ENCODE assay signal across 15 mouse cellular contexts in the genomic region with DNA sequence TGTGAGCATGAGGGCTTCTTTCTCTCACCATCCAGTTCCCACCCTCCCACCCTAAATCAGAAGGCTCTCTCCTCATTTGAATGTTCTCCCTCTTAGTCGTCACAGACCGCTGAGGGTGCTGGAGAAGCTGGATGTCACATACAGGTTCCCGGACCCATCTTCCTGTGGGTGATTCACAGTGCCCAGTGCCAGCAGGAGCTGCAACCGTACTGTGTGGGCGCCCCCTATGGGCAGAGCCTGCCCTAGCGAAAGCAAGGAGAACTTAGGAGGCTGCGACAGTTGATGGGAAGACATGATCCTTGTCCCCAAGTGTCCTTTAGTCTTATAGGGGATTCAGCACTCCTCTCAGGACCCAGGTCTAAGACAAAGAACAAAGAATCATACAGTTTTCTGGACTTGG. TPM values are rescaled to one million over a fixed set of nuclear protein-coding genes. Genes with fewer than 3 reads are reported as not detected.
DNase-seq lines count a peak whose midpoint lies in the region; ATAC-seq and TF ChIP-seq lines count a peak whose summit lies in the region.
"Had no signal": no experiment of that assay in that cellular context is flagged by ENCODE, and none has a peak within 500 bp of the region (broad histone marks: within the 10 kb centered on the region; RNA-seq: fewer than 3 reads in every experiment).

No protein-coding gene starts in this region.

- no peak overlapping the region for H3K27ac ChIP-seq in heart, adult 2 months
- H3K27ac ChIP-seq in midbrain, embryonic 11.5 days (ENCODE audit: low read depth, low read length), result no peak overlapping the region
- no peak overlapping the region for H3K27ac ChIP-seq in midbrain, embryonic 10.5 days (replicated peaks)
- H3K27ac ChIP-seq: limb, embryonic 13.5 days; midbrain, embryonic 12.5 days had no signal

- no peak for DNase-seq in heart, adult 2 months
- no peak for DNase-seq in heart, postnatal 4 days
- peak; percentile 83 for DNase-seq in midbrain, embryonic 11.5 days (ENCODE audit: low spot score, missing footprints)
- no peak for DNase-seq in midbrain, embryonic 10.5 days (ENCODE audit: low spot score)
- peak; percentile 42 for DNase-seq in NIH3T3 (ENCODE audit: low read depth)
- peak; percentile 15 for DNase-seq in splenic B cell, adult 2 months (ENCODE audit: low read depth, low spot score)
- no peak for DNase-seq in urinary bladder, postnatal 25 days (ENCODE audit: low spot score)
- no peak for DNase-seq in c-Kit-positive CD71-positive TER-119-positive erythroid progenitor cells, embryonic 14.5 days (ENCODE audit: low spot score)
- DNase-seq: layer of hippocampus, adult 9-11 months had no signal

- H3K9ac ChIP-seq in heart, adult 2 months (ENCODE audit: low read depth, low read length), result no peak overlapping the region
- no peak overlapping the region for H3K9ac ChIP-seq in midbrain, embryonic 11.5 days (ENCODE audit: low read length)
- H3K9ac ChIP-seq: limb, embryonic 13.5 days; midbrain, embryonic 12.5 days had no signal

- H3K79me2 ChIP-seq in heart, adult 2 months (replicated peaks; ENCODE audit: control insufficient read depth, insufficient read depth, low read length), result no peaks in the 10 kb centered on the region

- H3K27me3 ChIP-seq in heart, adult 2 months (ENCODE audit: control insufficient read depth, insufficient read depth, low read length), result no peaks in the 10 kb centered on the region; the same call in 1 of the 2 replicates
- H3K27me3 ChIP-seq in midbrain, embryonic 11.5 days (ENCODE audit: control insufficient read depth, insufficient read depth, low read length), result no peaks in the 10 kb centered on the region
- H3K27me3 ChIP-seq in midbrain, embryonic 10.5 days (ENCODE audit: low read depth, poor library complexity, severe bottlenecking), result peaks cover 32% of the 10 kb centered on the region
- H3K27me3 ChIP-seq in splenic B cell, adult 2 months (ENCODE audit: control insufficient read depth, insufficient read depth, low read length, poor library complexity, severe bottlenecking), result no peaks in the 10 kb centered on the region
- H3K27me3 ChIP-seq: limb, embryonic 13.5 days had no signal

- H3K36me3 ChIP-seq in heart, adult 2 months (ENCODE audit: control insufficient read depth, insufficient read depth, low read length), result no peaks in the 10 kb centered on the region
- no peaks in the 10 kb centered on the region for H3K36me3 ChIP-seq in midbrain, embryonic 11.5 days (ENCODE audit: control insufficient read depth, insufficient read depth, low read length)
- no peaks in the 10 kb centered on the region for H3K36me3 ChIP-seq in midbrain, embryonic 10.5 days
- no peaks in the 10 kb centered on the region for H3K36me3 ChIP-seq in splenic B cell, adult 2 months (ENCODE audit: control insufficient read depth, insufficient read depth, low read length, poor library complexity, severe bottlenecking)
- H3K36me3 ChIP-seq: limb, embryonic 13.5 days; midbrain, embryonic 12.5 days had no signal

- WGBS in heart, adult 2 months, result 51% methylated on average over 7 of the region's 7 CpGs
- 40% methylated on average over 7 of the region's 7 CpGs for WGBS in midbrain, embryonic 11.5 days
- 47% methylated on average over 7 of the region's 7 CpGs for WGBS in midbrain, embryonic 10.5 days

- no peak overlapping the region for H3K4me2 ChIP-seq in midbrain, embryonic 11.5 days
- H3K4me2 ChIP-seq: limb, embryonic 13.5 days; midbrain, embryonic 12.5 days had no signal

- TF ChIP-seq POLR2A in heart, adult 2 months (IDR thresholded peaks at IDR 0.05; ENCODE audit: insufficient read depth, low read depth, low read length), result no peak

- no peaks in the 10 kb centered on the region for H3K9me3 ChIP-seq in midbrain, embryonic 11.5 days (ENCODE audit: control insufficient read depth, low read length)
- H3K9me3 ChIP-seq in midbrain, embryonic 10.5 days (replicated peaks), result no peaks in the 10 kb centered on the region
- H3K9me3 ChIP-seq: limb, embryonic 13.5 days; midbrain, embryonic 12.5 days had no signal

- H3K4me1 ChIP-seq in heart, adult 2 months (ENCODE audit: control insufficient read depth, insufficient read depth, low read length), result no peaks in the 10 kb centered on the region
- H3K4me1 ChIP-seq in midbrain, embryonic 11.5 days (ENCODE audit: control insufficient read depth, insufficient read depth, low read length), result no peaks in the 10 kb centered on the region
- H3K4me1 ChIP-seq in midbrain, embryonic 10.5 days, result 0 out of 2 replicates have a peak, but pooled peaks cover under 1% of the 10 kb centered on the region
- H3K4me1 ChIP-seq: limb, embryonic 13.5 days; midbrain, embryonic 12.5 days had no signal

- ATAC-seq in midbrain, embryonic 11.5 days (ENCODE audit: low FRiP score), result no peak
- ATAC-seq: intestine, embryonic 16.5 days had no signal

- TF ChIP-seq EP300 in heart, adult 2 months (IDR thresholded peaks at IDR 0.05; ENCODE audit: insufficient read depth, low read depth, low read length), result no peak

- H3K4me3 ChIP-seq in heart, adult 2 months, result no peak overlapping the region
- H3K4me3 ChIP-seq in midbrain, embryonic 11.5 days (ENCODE audit: low read depth, low read length), result no peak overlapping the region
- H3K4me3 ChIP-seq in midbrain, embryonic 10.5 days, result no peak overlapping the region
- H3K4me3 ChIP-seq: erythroblast, embryonic 14.5 days; limb, embryonic 13.5 days; midbrain, embryonic 12.5 days had no signal

- TF ChIP-seq CTCF in heart, adult 2 months (IDR thresholded peaks at IDR 0.05), result peak; percentile 41

- intact Hi-C loops in heart, adult 2 months (cut with DNase I), result no loop called here

RNA-seq across cellular contexts. Expression of gene Dlx4, which starts 14.6 kb away (rescaled TPM):
- total RNA-seq in heart, adult 2 months (2021), result not detected
- polyA plus RNA-seq in heart, adult 2 months (2012; rRNA removed), result 0.04 TPM in 1 of 2 replicates, not detected in the other
- not detected for total RNA-seq in heart, postnatal 4 days (2021)
- polyA plus RNA-seq in midbrain, embryonic 11.5 days (2014; fragmentation: Nextera tagmentation; extraction: Ambion mirVana), result not detected in 2 replicates
- 0.10 and 0.15 TPM in 2 replicates for polyA plus RNA-seq in midbrain, embryonic 10.5 days (2016; fragmentation: Nextera tagmentation; extraction: Ambion mirVana)
- total RNA-seq: gastrocnemius, adult 18-20 months; neutrophil, adult 5-6 weeks had no signal
- polyA plus RNA-seq: erythroblast, embryonic 14.5 days; midbrain, embryonic 12.5 days had no signal

RNA-seq across cellular contexts. Expression of gene Dlx3, which starts 40.8 kb away (rescaled TPM):
- not detected for total RNA-seq in heart, adult 2 months (2021)
- not detected in 2 replicates for polyA plus RNA-seq in heart, adult 2 months (2012; rRNA removed)
- total RNA-seq in heart, postnatal 4 days (2021), result not detected
- polyA plus RNA-seq in midbrain, embryonic 11.5 days (2014; fragmentation: Nextera tagmentation; extraction: Ambion mirVana), result 0.59 and 0.65 TPM in 2 replicates
- 0.89 and 1.3 TPM in 2 replicates for polyA plus RNA-seq in midbrain, embryonic 10.5 days (2016; fragmentation: Nextera tagmentation; extraction: Ambion mirVana)
- total RNA-seq: gastrocnemius, adult 18-20 months; neutrophil, adult 5-6 weeks had no signal
- polyA plus RNA-seq: erythroblast, embryonic 14.5 days had no signal

Comparison
In these comparisons a context has a peak if more than half of its experiments do, and no peak if none do; other contexts are left out.
1. DNase-seq: peak in midbrain, embryonic 11.5 days (single experiment), NIH3T3 (single experiment) and splenic B cell, adult 2 months (single experiment); none in heart, adult 2 months (0 of 2), heart, postnatal 4 days (single experiment), midbrain, embryonic 10.5 days (single experiment), urinary bladder, postnatal 25 days (single experiment) and c-Kit-positive CD71-positive TER-119-positive erythroid progenitor cells, embryonic 14.5 days (single experiment).